Mouse (Mus musculus): Measurements from ENCODE around the gene Lrfn4. TPM values are rescaled to one million over a fixed set of nuclear protein-coding genes. Genes with fewer than 3 reads are reported as not detected.

The Lrfn4 gene
- total RNA-seq (2014; rRNA removed) (164 TPM in 2 replicates), polyA plus RNA-seq (2015; fragmentation: Nextera tagmentation; extraction: Ambion mirVana) (15.4 and 17.1 TPM in 2 replicates)

DNA sequence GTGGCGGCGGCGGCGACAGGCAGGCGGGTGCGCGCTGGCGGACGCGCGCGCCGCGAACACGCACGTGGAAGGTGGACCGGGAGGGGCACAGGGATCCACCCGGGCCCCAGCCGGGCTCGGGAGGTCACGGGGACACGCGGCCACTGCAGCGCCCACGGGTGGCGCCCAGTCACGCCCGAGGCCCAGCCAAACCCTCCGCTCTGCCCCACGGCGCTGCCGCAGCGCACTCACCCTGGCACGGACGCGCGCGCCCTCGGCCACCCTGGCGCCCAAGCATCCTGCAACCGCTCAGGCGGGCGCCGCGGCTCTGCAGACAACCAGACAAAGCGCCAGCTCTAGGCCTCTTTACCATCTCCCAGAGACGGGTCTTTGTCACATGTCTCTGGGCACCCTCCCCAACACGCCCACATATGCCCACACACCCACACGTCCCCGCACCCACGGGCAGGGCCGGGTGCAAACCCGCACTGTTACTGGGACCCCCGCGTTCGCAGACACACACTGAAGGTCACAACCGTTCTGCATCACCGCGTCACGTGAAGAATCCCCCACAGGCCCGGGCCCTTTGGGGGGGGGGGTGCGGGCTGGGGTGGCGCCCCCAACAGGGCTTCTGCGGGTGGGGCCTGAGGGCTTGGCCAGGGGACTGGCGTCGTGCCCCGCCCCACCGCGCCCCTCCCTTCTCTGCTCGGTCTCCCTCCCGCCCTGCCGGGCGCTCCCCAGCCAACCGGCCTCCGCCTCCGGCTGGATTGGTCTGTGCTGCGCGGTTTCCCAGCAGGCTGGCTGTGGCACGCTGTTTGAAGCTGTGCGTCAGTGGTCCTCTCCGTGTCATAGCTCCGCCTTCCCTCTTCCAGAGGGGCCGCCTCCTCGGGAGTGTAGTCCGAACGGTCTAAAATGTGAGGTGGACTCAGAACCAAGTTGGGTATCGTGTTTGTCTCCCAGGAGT is at the start of gene Lrfn4:
Gene Lrfn4, minus strand, starts transcription at position 517 of the 943 bp plus-strand sequence.
- Histone ChIP-seq H3K36me3 (ENCODE audit: insufficient read depth, low read length) (peaks cover 30% of the 10 kb centered on the region), H3K4me1 (ENCODE audit: insufficient read depth, low read length) (peaks cover 14% of the 10 kb centered on the region; the same call in 1 of the 2 replicates), H3K9me3 (ENCODE audit: low read length) (no peaks in the 10 kb centered on the region), H3K4me2 (ENCODE audit: low read depth, low read length, poor library complexity, severe bottlenecking) (peak within 1 kb of the TSS; percentile 92), H3K4me3 (ENCODE audit: low read depth, low read length) (peak within 1 kb of the TSS; percentile 91), H3K9ac (replicated peaks; ENCODE audit: low read length, poor library complexity, severe bottlenecking) (peak within 1 kb of the TSS; percentile 99), H3K27ac (ENCODE audit: low read depth, low read length) (peak within 1 kb of the TSS; percentile 93), H3K27me3 (ENCODE audit: insufficient read depth, low read length) (no peaks in the 10 kb centered on the region)
- under 1% methylated on average over 58 of the region's 87 CpGs for WGBS
- peak; percentile 96 for DNase-seq (ENCODE audit: low spot score)
- peak; percentile 7; the same call in 1 of the 2 replicates for TF ChIP-seq CTCF (IDR thresholded peaks at IDR 0.05)
- peak; percentile 89 for ATAC-seq (ENCODE audit: low FRiP score)

DNA sequence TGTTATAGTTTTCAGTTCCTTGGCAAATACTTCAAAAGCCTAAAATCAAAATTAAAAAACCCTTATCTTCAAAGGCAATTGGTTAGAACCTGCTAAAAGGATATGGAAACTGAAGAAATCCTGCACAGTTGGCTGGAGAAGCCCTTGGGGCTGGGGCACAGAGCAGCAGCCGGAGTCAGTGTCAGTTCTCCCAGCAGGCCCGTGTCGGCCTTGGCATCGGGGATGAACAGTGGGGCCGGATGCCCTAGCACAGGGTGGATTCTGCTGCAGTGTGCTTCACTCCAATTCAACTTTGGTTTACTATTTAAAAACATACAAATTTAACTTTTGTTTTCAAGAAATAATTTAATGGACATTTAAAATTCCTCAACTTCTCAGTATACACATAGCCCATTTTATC is 42.7 kb upstream of the Lrfn4 start:
- Histone ChIP-seq H3K4me1 (ENCODE audit: insufficient read depth, low read length) (no peaks in the 10 kb centered on the region), H3K27ac (ENCODE audit: low read depth, low read length) (no peak overlapping the region), H3K27me3 (ENCODE audit: insufficient read depth, low read length) (no peaks in the 10 kb centered on the region), H3K36me3 (ENCODE audit: insufficient read depth, low read length) (no peaks in the 10 kb centered on the region), H3K9ac (replicated peaks; ENCODE audit: low read length, poor library complexity, severe bottlenecking) (no peak overlapping the region), H3K9me3 (ENCODE audit: low read length) (no peaks in the 10 kb centered on the region), H3K4me3 (ENCODE audit: low read depth, low read length) (no peak overlapping the region), H3K4me2 (ENCODE audit: low read depth, low read length, poor library complexity, severe bottlenecking) (no peak overlapping the region)
- TF ChIP-seq CTCF (IDR thresholded peaks at IDR 0.05): no peak
- 90% methylated on average over 5 of the region's 5 CpGs for WGBS
- ATAC-seq (ENCODE audit: low FRiP score): no peak
- DNase-seq (ENCODE audit: low spot score): no peak

DNA sequence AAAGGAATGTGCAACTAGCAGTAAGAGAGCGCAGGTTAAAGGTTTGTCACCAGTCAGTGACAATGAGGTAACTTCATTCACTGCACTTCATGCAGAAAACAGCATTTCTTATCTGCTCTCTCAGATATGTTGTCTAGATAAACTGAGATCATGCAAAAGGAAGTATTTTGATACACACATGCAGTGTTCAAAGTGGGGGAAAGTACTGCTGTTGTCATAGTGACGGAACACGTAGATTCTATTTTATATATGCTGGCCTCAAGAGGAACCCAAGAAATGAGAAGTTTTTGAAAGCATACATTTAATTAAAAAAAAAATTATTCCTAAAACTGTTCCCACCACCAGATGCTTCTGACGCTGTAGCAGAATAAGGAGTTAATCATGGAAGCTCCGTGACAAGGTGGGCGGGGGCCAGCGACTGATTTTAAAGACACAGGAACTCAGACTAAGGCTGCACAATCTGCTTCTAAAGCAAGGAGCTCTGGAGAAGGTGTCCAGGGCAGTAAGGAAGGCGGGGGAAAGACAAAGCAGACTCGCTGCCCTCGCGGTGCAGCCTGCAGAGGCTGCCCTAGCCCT is 31.5 kb upstream of the Lrfn4 start:
- 59% methylated on average over 11 of the region's 11 CpGs for WGBS
- Histone ChIP-seq H3K9ac (replicated peaks; ENCODE audit: low read length, poor library complexity, severe bottlenecking) (no peak overlapping the region), H3K4me1 (ENCODE audit: insufficient read depth, low read length) (no peaks in the 10 kb centered on the region), H3K36me3 (ENCODE audit: insufficient read depth, low read length) (no peaks in the 10 kb centered on the region), H3K9me3 (ENCODE audit: low read length) (no peaks in the 10 kb centered on the region), H3K4me2 (ENCODE audit: low read depth, low read length, poor library complexity, severe bottlenecking) (no peak overlapping the region), H3K4me3 (ENCODE audit: low read depth, low read length) (no peak overlapping the region), H3K27me3 (ENCODE audit: insufficient read depth, low read length) (no peaks in the 10 kb centered on the region), H3K27ac (ENCODE audit: low read depth, low read length) (no peak overlapping the region)
- DNase-seq (ENCODE audit: low spot score) (no peak), ATAC-seq (ENCODE audit: low FRiP score) (no peak)
- TF ChIP-seq CTCF (IDR thresholded peaks at IDR 0.05): no peak

DNA sequence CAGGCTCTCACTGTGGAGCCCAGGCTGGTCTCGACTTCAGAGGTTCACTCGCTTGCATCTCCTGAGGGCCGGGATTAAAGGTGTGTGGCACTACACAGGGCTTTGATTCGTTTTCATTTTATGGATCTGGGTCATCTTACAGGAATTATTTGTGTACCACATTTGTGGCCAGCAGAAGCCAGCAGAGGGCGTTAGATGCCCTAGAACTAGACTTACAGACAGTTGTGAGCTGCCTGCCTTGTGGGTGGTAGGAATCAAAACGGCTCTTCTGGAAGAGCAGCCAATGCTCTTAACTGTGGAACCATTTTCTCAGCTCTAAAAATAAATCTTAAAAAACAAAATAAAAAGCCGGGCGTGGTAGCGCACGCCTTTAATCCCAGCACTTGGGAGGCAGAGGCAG is 28.8 kb upstream of the Lrfn4 start:
- WGBS: 45% methylated on average over 10 of the region's 10 CpGs
- no peaks in the 10 kb centered on the region for H3K27me3 ChIP-seq (ENCODE audit: insufficient read depth, low read length)
- no peak for ATAC-seq (ENCODE audit: low FRiP score)
- H3K4me3 ChIP-seq (ENCODE audit: low read depth, low read length): no peak overlapping the region
- no peak overlapping the region for H3K4me2 ChIP-seq (ENCODE audit: low read depth, low read length, poor library complexity, severe bottlenecking)
- H3K9ac ChIP-seq (replicated peaks; ENCODE audit: low read length, poor library complexity, severe bottlenecking): no peak overlapping the region
- no peaks in the 10 kb centered on the region for H3K36me3 ChIP-seq (ENCODE audit: insufficient read depth, low read length)
- no peaks in the 10 kb centered on the region for H3K9me3 ChIP-seq (ENCODE audit: low read length)
- H3K4me1 ChIP-seq (ENCODE audit: insufficient read depth, low read length): no peaks in the 10 kb centered on the region
- peak; percentile 74 for DNase-seq (ENCODE audit: low spot score)
- TF ChIP-seq CTCF (IDR thresholded peaks at IDR 0.05): peak; percentile 69
- no peak overlapping the region for H3K27ac ChIP-seq (ENCODE audit: low read depth, low read length)

DNA sequence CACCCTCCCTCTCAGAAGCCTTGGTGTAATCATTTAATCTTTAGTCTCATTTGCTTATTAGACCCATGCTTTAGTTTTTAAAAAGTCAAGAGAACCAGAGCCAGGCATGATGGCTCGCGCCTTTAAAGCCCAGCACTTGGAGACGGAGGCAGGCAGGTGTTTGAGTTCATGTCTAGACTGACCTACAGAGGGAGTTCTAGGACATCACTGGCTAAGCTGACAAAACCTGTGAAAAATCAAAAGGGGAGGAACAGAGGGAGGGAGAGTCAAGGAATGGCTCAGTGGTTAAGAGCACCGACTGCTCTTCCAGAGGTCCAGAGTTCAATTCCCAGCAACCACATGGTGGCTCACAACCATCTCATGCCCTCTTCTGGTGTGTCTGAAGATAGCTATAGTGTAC is 20.5 kb upstream of the Lrfn4 start:
- 70% methylated on average over 4 of the region's 4 CpGs for WGBS
- no peak for ATAC-seq (ENCODE audit: low FRiP score)
- no peak overlapping the region for H3K4me3 ChIP-seq (ENCODE audit: low read depth, low read length)
- no peak overlapping the region for H3K4me2 ChIP-seq (ENCODE audit: low read depth, low read length, poor library complexity, severe bottlenecking)
- TF ChIP-seq CTCF (IDR thresholded peaks at IDR 0.05): peak; percentile 39
- H3K9me3 ChIP-seq (ENCODE audit: low read length): no peaks in the 10 kb centered on the region
- no peaks in the 10 kb centered on the region for H3K27me3 ChIP-seq (ENCODE audit: insufficient read depth, low read length)
- no peaks in the 10 kb centered on the region for H3K4me1 ChIP-seq (ENCODE audit: insufficient read depth, low read length)
- DNase-seq (ENCODE audit: low spot score): no peak
- H3K27ac ChIP-seq (ENCODE audit: low read depth, low read length): no peak overlapping the region
- no peaks in the 10 kb centered on the region for H3K36me3 ChIP-seq (ENCODE audit: insufficient read depth, low read length)
- H3K9ac ChIP-seq (replicated peaks; ENCODE audit: low read length, poor library complexity, severe bottlenecking): no peak overlapping the region

Data from midbrain, postnatal 0 days (tissue).